Mouse (Mus musculus): Measurements from ENCODE around the gene Pgpep1.

The Pgpep1 gene

GRCm38 (mm10) chr8:70691230-70691629 is 31.0 kb upstream of the Pgpep1 start:
- in situ Hi-C loops (cut with MboI): no loop called here

- in situ Hi-C loops (cut with MboI): no loop called here
These were observed 29.8 kb upstream of the Pgpep1 start for GRCm38 (mm10) chr8:70689892-70690390.

- in situ Hi-C loops (cut with MboI): no loop called here
These were observed 27.9 kb upstream of the Pgpep1 start for GRCm38 (mm10) chr8:70688136-70688535.

- in situ Hi-C loops (cut with MboI): no loop called here
These were observed 27.4 kb upstream of the Pgpep1 start for GRCm38 (mm10) chr8:70687576-70687975.

- in situ Hi-C loops (cut with MboI): no loop called here
These were observed 24.1 kb upstream of the Pgpep1 start for GRCm38 (mm10) chr8:70684291-70684690.

GRCm38 (mm10) chr8:70682692-70683091 is 22.5 kb upstream of the Pgpep1 start:
- in situ Hi-C loops (cut with MboI): no loop called here

GRCm38 (mm10) chr8:70682193-70682592 is 22.0 kb upstream of the Pgpep1 start:
- in situ Hi-C loops (cut with MboI): no loop called here

GRCm38 (mm10) chr8:70681410-70681809 is 21.2 kb upstream of the Pgpep1 start:
- in situ Hi-C loops (cut with MboI): no loop called here

- in situ Hi-C loops (cut with MboI): no loop called here
These were observed 19.9 kb upstream of the Pgpep1 start for GRCm38 (mm10) chr8:70680039-70680438.

GRCm38 (mm10) chr8:70679404-70679803 is 19.2 kb upstream of the Pgpep1 start:
- in situ Hi-C loops (cut with MboI): no loop called here

GRCm38 (mm10) chr8:70678679-70679078 is 18.5 kb upstream of the Pgpep1 start:
- in situ Hi-C loops (cut with MboI): no loop called here

- in situ Hi-C loops (cut with MboI): no loop called here
These were observed 17.4 kb upstream of the Pgpep1 start for GRCm38 (mm10) chr8:70677451-70678080.

- in situ Hi-C loops (cut with MboI): no loop called here
These were observed 15.1 kb upstream of the Pgpep1 start for GRCm38 (mm10) chr8:70675336-70675735.

- in situ Hi-C loops (cut with MboI): loop anchor here (5.0 kb wide), 1 partner anchor 33 kb away; no protein-coding TSS in a partner anchor
These were observed 14.5 kb upstream of the Pgpep1 start for GRCm38 (mm10) chr8:70674716-70675115.

- in situ Hi-C loops (cut with MboI): loop anchor here (5.0 kb wide), 1 partner anchor 33 kb away; no protein-coding TSS in a partner anchor
These were observed 13.9 kb upstream of the Pgpep1 start for GRCm38 (mm10) chr8:70674109-70674508.

- in situ Hi-C loops (cut with MboI): loop anchor here (5.0 kb wide), 1 partner anchor 34 kb away; no protein-coding TSS in a partner anchor
These were observed 13.1 kb upstream of the Pgpep1 start, which contains the start of gene Lsm4 for GRCm38 (mm10) chr8:70673079-70673856. TSS of gene Lsm4 (plus strand) at chr8:70673248.

- in situ Hi-C loops (cut with MboI): loop anchor here (5.0 kb wide), 1 partner anchor 35 kb away; no protein-coding TSS in a partner anchor
These were observed 12.3 kb upstream of the Pgpep1 start for GRCm38 (mm10) chr8:70672325-70673078.

GRCm38 (mm10) chr8:70671615-70672324 is 11.6 kb upstream of the Pgpep1 start:
- in situ Hi-C loops (cut with MboI): loop anchor here (5.0 kb wide), 1 partner anchor 36 kb away; no protein-coding TSS in a partner anchor

GRCm38 (mm10) chr8:70667071-70667470 is 6.9 kb upstream of the Pgpep1 start:
- in situ Hi-C loops (cut with MboI): no loop called here

GRCm38 (mm10) chr8:70665599-70665998 is 5.4 kb upstream of the Pgpep1 start:
- in situ Hi-C loops (cut with MboI): no loop called here

- in situ Hi-C loops (cut with MboI): no loop called here
These were observed 4.4 kb upstream of the Pgpep1 start for GRCm38 (mm10) chr8:70664631-70665030.

Measured in mature B cell (primary cell).